Mouse (Mus musculus): ENCODE data around the gene Crybg2.

The Crybg2 gene

DNA sequence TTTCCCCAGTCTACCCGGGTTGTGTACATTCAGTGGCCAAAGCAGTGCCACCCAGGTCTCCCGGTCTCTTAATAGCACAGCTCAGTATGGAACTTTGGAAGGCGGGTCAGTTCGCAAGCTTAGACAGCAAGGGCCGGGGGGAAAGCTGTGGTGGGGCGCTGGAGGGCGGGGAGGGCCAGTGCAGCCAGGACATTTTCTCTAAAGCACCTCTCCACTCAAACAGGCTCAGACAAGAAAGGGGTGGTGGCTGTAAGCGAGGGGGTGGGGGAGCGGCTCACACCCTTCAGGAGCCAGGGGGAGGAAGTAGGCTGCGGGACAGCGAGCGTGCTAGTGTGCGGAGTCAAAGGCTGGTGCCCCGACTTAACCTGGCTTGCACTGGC lies 68.4 kb downstream of the Crybg2 start:
- peaks cover 72% of the 10 kb centered on the region for H3K4me1 ChIP-seq (replicated peaks; ENCODE audit: low read depth, low read length)
- H3K9me3 ChIP-seq (ENCODE audit: low read length) = no peaks in the 10 kb centered on the region
- TF ChIP-seq POU5F1 (IDR thresholded peaks at IDR 0.05; ENCODE audit: borderline replicate concordance, low read length) (no peak), CTCF (conservative IDR thresholded peaks at IDR 0.05; ENCODE audit: low read length) (no peak), NANOG (IDR thresholded peaks at IDR 0.05; ENCODE audit: borderline replicate concordance, low read length) (no peak)
- H3K36me3 ChIP-seq (ENCODE audit: insufficient read depth, low read length) = peaks cover 83% of the 10 kb centered on the region
- no peaks in the 10 kb centered on the region for H3K27me3 ChIP-seq (ENCODE audit: insufficient read depth, low read length)
- peak overlapping the region; percentile 91 for H3K4me3 ChIP-seq (replicated peaks; ENCODE audit: low read length)

DNA sequence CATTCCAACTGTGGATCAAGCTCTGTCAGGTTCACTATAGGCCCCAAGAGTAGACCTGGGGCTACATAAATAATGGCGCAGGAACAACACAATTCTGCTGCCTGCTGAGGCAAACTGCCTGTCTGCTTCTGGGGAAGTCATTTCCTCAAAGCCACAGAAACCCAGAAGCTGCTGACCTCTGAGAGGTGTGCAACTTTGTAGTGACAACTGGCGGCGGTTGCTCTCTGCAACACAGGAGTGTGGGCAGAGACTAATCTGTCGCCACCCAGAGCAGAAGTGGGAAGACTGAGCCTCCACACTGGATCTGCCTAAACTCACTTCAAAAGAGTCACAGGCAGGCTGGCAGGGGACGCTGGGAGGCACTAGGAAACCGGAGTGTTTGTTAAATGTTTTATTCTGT lies 68.9 kb downstream of the Crybg2 start:
- Histone ChIP-seq H3K4me3 (replicated peaks; ENCODE audit: low read length) (peak overlapping the region; percentile 91), H3K9me3 (ENCODE audit: low read length) (no peaks in the 10 kb centered on the region), H3K4me1 (replicated peaks; ENCODE audit: low read depth, low read length) (peaks cover 68% of the 10 kb centered on the region), H3K27me3 (ENCODE audit: insufficient read depth, low read length) (no peaks in the 10 kb centered on the region), H3K36me3 (ENCODE audit: insufficient read depth, low read length) (peaks cover 86% of the 10 kb centered on the region)
- TF ChIP-seq NANOG (IDR thresholded peaks at IDR 0.05; ENCODE audit: borderline replicate concordance, low read length) (no peak), POU5F1 (IDR thresholded peaks at IDR 0.05; ENCODE audit: borderline replicate concordance, low read length) (no peak), CTCF (conservative IDR thresholded peaks at IDR 0.05; ENCODE audit: low read length) (no peak)

DNA sequence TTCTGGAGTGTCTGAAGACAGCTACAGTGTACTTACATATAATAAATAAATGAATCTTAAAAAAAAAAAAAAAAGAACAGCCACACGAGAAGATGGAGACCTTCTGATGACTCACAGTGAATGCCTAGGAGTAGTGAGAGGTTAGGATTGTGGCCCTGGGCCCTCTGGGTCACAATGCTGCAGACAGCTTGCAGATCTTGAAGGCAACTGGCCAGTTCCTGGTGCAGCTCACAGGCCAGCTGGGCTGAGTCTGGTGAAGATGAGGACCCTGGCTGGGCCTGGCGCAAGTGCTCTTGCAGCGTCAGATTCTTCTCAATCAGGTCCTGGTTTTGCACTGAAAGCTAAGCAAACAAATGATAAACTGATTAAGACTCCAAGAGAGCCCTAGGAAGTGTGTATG lies 71.5 kb downstream of the Crybg2 start:
- TF ChIP-seq CTCF (conservative IDR thresholded peaks at IDR 0.05; ENCODE audit: low read length) = no peak
- no peak for TF ChIP-seq POU5F1 (IDR thresholded peaks at IDR 0.05; ENCODE audit: borderline replicate concordance, low read length)
- TF ChIP-seq NANOG (IDR thresholded peaks at IDR 0.05; ENCODE audit: borderline replicate concordance, low read length) = no peak
- no peaks in the 10 kb centered on the region for H3K9me3 ChIP-seq (ENCODE audit: low read length)
- peaks cover 46% of the 10 kb centered on the region for H3K4me1 ChIP-seq (replicated peaks; ENCODE audit: low read depth, low read length)
- H3K4me3 ChIP-seq (replicated peaks; ENCODE audit: low read length) = no peak overlapping the region
- no peaks in the 10 kb centered on the region for H3K27me3 ChIP-seq (ENCODE audit: insufficient read depth, low read length)
- H3K36me3 ChIP-seq (ENCODE audit: insufficient read depth, low read length) = peaks cover 86% of the 10 kb centered on the region

DNA sequence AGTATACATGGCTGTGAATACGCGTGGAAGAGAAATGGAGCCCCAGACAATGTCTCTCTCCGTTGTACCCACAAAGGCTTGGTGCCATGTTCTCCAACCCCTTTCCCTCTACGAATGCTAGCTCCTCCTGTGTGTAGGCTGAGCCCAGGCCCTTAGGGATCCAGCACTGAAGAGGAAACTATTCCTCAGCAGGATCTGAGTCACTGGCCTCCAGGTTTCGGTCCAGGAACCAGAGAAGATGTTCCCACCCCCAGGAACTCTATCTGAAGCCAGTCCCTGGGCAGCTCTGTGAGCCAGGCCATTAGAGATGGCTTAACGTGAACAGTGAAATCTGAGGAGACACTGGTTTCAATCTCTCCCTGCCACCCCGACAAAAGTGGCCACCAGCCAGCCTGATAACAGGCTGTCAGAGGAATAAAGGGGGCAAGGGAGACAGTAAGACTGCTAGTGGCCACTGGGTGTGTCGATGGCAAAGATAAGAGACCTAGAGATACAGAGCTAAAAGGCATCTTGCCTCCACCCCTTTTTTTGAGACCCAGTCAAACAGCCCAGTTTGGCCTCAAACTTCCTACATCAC lies 72.0 kb downstream of the Crybg2 start:
- Histone ChIP-seq H3K4me1 (replicated peaks; ENCODE audit: low read depth, low read length) (peaks cover 41% of the 10 kb centered on the region), H3K4me3 (replicated peaks; ENCODE audit: low read length) (no peak overlapping the region), H3K9me3 (ENCODE audit: low read length) (no peaks in the 10 kb centered on the region), H3K27me3 (ENCODE audit: insufficient read depth, low read length) (no peaks in the 10 kb centered on the region), H3K36me3 (ENCODE audit: insufficient read depth, low read length) (peaks cover 86% of the 10 kb centered on the region)
- TF ChIP-seq NANOG (IDR thresholded peaks at IDR 0.05; ENCODE audit: borderline replicate concordance, low read length) = no peak

DNA sequence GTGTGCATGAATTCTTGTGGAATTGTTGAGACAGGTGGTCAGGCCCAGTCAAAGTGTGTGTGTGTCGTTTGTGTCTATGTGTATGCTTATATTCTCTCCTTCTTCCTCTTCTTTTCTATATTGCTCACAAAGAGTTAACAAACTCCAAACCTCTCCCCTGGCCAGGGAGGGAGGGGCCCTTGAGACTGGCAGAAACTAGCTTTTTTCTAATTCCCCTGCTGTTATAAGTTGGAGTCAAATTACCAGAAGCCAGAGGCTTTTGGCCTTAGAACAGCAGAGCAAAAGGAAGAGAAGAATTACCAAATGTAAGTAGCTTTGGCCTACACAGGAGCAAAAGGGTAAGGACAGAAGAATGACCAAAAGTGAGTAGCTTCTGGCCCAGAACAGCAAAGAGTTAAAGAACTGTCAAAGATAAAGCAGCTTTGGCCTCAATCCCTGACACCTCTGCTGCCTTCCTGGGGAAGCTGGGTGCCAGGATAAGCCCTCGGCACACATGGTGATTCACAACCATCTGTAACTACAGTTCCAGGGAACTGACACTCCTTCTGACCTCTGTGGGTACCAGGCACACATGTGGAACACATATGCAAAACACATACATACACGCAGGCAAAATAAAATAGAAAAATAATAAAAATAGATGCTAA lies 75.8 kb downstream of the Crybg2 start:
- no peaks in the 10 kb centered on the region for H3K9me3 ChIP-seq (ENCODE audit: low read length)
- TF ChIP-seq CTCF (conservative IDR thresholded peaks at IDR 0.05; ENCODE audit: low read length) = no peak
- no peak for TF ChIP-seq NANOG (IDR thresholded peaks at IDR 0.05; ENCODE audit: borderline replicate concordance, low read length)
- no peak for TF ChIP-seq POU5F1 (IDR thresholded peaks at IDR 0.05; ENCODE audit: borderline replicate concordance, low read length)
- H3K27me3 ChIP-seq (ENCODE audit: insufficient read depth, low read length) = no peaks in the 10 kb centered on the region
- no peak overlapping the region for H3K4me3 ChIP-seq (replicated peaks; ENCODE audit: low read length)
- peaks cover 80% of the 10 kb centered on the region for H3K36me3 ChIP-seq (ENCODE audit: insufficient read depth, low read length)
- peaks cover 21% of the 10 kb centered on the region for H3K4me1 ChIP-seq (replicated peaks; ENCODE audit: low read depth, low read length)

DNA sequence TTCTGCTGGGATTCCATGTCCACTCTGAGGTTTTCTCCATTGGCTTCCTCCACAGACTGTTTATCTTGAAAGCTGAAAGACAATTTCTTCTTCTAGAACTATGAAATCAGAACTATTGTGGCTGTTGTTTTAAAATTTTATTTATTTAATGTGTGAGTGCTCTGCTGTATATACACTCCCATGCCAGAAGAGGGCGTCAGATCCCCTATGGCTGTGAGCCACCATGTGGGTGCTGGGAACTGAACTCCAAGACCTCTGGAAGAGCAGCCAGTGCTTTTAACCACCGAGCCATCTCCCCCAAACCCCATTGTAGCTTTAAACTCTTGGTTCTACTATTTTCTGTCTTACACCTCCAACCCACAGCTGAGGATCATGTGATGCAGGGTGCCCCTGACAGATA lies 78.2 kb downstream of the Crybg2 start:
- TF ChIP-seq CTCF (conservative IDR thresholded peaks at IDR 0.05; ENCODE audit: low read length) (peak; percentile 81), NANOG (IDR thresholded peaks at IDR 0.05; ENCODE audit: borderline replicate concordance, low read length) (no peak), POU5F1 (IDR thresholded peaks at IDR 0.05; ENCODE audit: borderline replicate concordance, low read length) (no peak)
- Histone ChIP-seq H3K36me3 (ENCODE audit: insufficient read depth, low read length) (peaks cover 76% of the 10 kb centered on the region), H3K4me3 (replicated peaks; ENCODE audit: low read length) (no peak overlapping the region), H3K9me3 (ENCODE audit: low read length) (no peaks in the 10 kb centered on the region), H3K4me1 (replicated peaks; ENCODE audit: low read depth, low read length) (peaks cover 11% of the 10 kb centered on the region), H3K27me3 (ENCODE audit: insufficient read depth, low read length) (no peaks in the 10 kb centered on the region)
